Mouse (Mus musculus) stomach, embryonic 16.5 days (tissue): ENCODE data around the gene Olfr1412. TPM values are rescaled to one million over a fixed set of nuclear protein-coding genes. Genes with fewer than 3 reads are reported as not detected.

Experiments
- polyA plus RNA-seq: library from polyadenylated mRNA; unstranded; fragments of >200 nt; fragmentation: Nextera tagmentation; extraction: Ambion mirVana; gene quantifications from 2 replicates; pipeline ENCODE4 v1.2.1, GENCODE M21; 2015

The Olfr1412 gene
- polyA plus RNA-seq, 1 experiment from 2014 or later: not detected

Other genes with a start within 250 kb of the Olfr1412 start
- 289 and 292 TPM in 2 replicates for gene Ndufa10, start 111.9 kb upstream of the Olfr1412 start, polyA plus RNA-seq
- gene Olfr1416, start 100.7 kb upstream of the Olfr1412 start, polyA plus RNA-seq: not detected in 2 replicates
- not detected in 2 replicates for gene Olfr1415, start 89.7 kb upstream of the Olfr1412 start, polyA plus RNA-seq
- not detected in 2 replicates for gene Olfr1414, start 67.1 kb upstream of the Olfr1412 start, polyA plus RNA-seq
- gene Olfr1413, start 14.5 kb upstream of the Olfr1412 start, polyA plus RNA-seq: not detected in 2 replicates
- not detected in 2 replicates for gene Olfr1411, start 8.6 kb downstream of the Olfr1412 start, polyA plus RNA-seq
- not detected in 2 replicates for gene Olfr1410, start 20.0 kb downstream of the Olfr1412 start, polyA plus RNA-seq
- gene Olfr12, start 32.0 kb downstream of the Olfr1412 start, polyA plus RNA-seq: not detected in 2 replicates
- gene Cops9, start 56.2 kb downstream of the Olfr1412 start, polyA plus RNA-seq: 335 and 376 TPM in 2 replicates
- gene Otos, start 63.1 kb downstream of the Olfr1412 start, polyA plus RNA-seq: 0.19 TPM in 1 of 2 replicates, not detected in the other
- gene Gpc1, start 245.9 kb downstream of the Olfr1412 start, polyA plus RNA-seq: 36.2 and 39.3 TPM in 2 replicates